Mouse (Mus musculus): ENCODE results near the gene 1700017N19Rik. TPM values are rescaled to one million over a fixed set of nuclear protein-coding genes. Genes with fewer than 3 reads are reported as not detected.

1700017N19Rik gene
- polyA plus RNA-seq, 1 experiment from 2014 or later, result 0.19 TPM

DNA sequence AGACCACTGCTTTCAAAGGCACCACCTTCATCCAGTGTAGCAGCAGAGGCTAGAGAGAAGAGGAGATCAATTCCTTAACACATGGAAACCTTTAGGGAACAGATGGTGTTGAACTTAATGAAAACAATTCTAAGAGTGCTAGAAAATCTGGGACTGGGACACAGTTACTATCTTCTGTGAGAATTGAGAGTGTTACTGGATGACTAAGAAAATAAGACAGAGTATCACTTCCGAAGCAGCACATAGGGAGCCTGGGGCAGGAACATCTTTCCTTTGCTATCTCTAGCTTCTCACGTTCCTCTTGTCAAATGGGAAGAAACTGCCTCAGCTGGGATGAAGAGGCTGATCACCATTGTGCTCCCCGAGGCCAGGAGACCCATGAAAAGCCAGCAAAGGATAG lies 52.6 kb downstream of the 1700017N19Rik start:
- no peak overlapping the region for H3K9ac ChIP-seq (ENCODE audit: low read depth, low read length)

GRCm38 (mm10) chr10:100645331-100645935 lies 55.1 kb downstream of the 1700017N19Rik start:
- WGBS, result 74% methylated on average over 4 of the region's 4 CpGs
- no peak for ATAC-seq
- Histone ChIP-seq H3K9me3 (ENCODE audit: control insufficient read depth, low read length) (no peaks in the 10 kb centered on the region), H3K27me3 (replicated peaks; ENCODE audit: control insufficient read depth, insufficient read depth, low read length) (no peaks in the 10 kb centered on the region), H3K4me3 (ENCODE audit: low read length) (no peak overlapping the region), H3K9ac (ENCODE audit: low read depth, low read length) (no peak overlapping the region), H3K36me3 (ENCODE audit: control insufficient read depth, insufficient read depth, low read length) (no peaks in the 10 kb centered on the region), H3K27ac (ENCODE audit: low read depth, low read length) (no peak overlapping the region), H3K4me2 (ENCODE audit: low read length) (no peak overlapping the region), H3K4me1 (ENCODE audit: control insufficient read depth, insufficient read depth, low read depth, low read length) (no peaks in the 10 kb centered on the region)

More for the DNA sequence above, 52.6 kb downstream of the 1700017N19Rik start:
- Histone ChIP-seq H3K27ac (ENCODE audit: low read depth, low read length) (no peak overlapping the region), H3K36me3 (ENCODE audit: control insufficient read depth, insufficient read depth, low read length) (no peaks in the 10 kb centered on the region), H3K9me3 (ENCODE audit: control insufficient read depth, low read length) (no peaks in the 10 kb centered on the region), H3K27me3 (replicated peaks; ENCODE audit: control insufficient read depth, insufficient read depth, low read length) (no peaks in the 10 kb centered on the region), H3K4me1 (ENCODE audit: control insufficient read depth, insufficient read depth, low read depth, low read length) (no peaks in the 10 kb centered on the region), H3K4me2 (ENCODE audit: low read length) (no peak overlapping the region), H3K4me3 (ENCODE audit: low read length) (no peak overlapping the region)
- no peak for ATAC-seq
- 73% methylated on average over 3 of the region's 3 CpGs for WGBS

DNA sequence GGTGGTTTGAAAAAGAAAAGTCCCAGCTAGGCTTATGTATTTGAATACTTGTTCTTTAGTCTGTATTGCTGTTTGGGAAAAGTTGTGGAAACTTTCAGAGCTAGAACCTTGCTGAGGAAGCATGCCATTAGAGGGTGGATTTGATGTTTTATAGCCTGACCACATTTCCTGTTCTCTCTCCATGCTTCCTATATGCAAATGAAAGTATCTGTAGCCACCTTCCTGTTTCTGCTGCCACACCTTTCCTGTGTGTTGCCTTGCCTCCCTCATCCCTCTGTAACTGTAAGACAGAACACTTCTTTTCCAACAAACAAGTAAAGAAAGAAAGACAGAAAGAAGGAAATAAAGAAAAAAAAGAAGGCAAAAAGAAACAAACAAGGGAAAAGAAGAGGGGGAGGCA lies 63.9 kb downstream of the 1700017N19Rik start:
- ATAC-seq, result no peak
- no peaks in the 10 kb centered on the region for H3K36me3 ChIP-seq (ENCODE audit: control insufficient read depth, insufficient read depth, low read length)

GRCm38 (mm10) chr10:100661970-100662590 lies 71.8 kb downstream of the 1700017N19Rik start:
- Histone ChIP-seq H3K4me3 (ENCODE audit: low read length) (no peak overlapping the region), H3K9ac (ENCODE audit: low read depth, low read length) (no peak overlapping the region), H3K36me3 (ENCODE audit: control insufficient read depth, insufficient read depth, low read length) (no peaks in the 10 kb centered on the region), H3K27me3 (replicated peaks; ENCODE audit: control insufficient read depth, insufficient read depth, low read length) (no peaks in the 10 kb centered on the region), H3K9me3 (ENCODE audit: control insufficient read depth, low read length) (no peaks in the 10 kb centered on the region), H3K4me1 (ENCODE audit: control insufficient read depth, insufficient read depth, low read depth, low read length) (no peaks in the 10 kb centered on the region), H3K27ac (ENCODE audit: low read depth, low read length) (no peak overlapping the region), H3K4me2 (ENCODE audit: low read length) (no peak overlapping the region)
- WGBS, result 41% methylated on average over 2 of the region's 2 CpGs
- ATAC-seq, result peak; percentile 87

More for the DNA sequence above, 63.9 kb downstream of the 1700017N19Rik start:
- no peak overlapping the region for H3K9ac ChIP-seq (ENCODE audit: low read depth, low read length)
- no peaks in the 10 kb centered on the region for H3K27me3 ChIP-seq (replicated peaks; ENCODE audit: control insufficient read depth, insufficient read depth, low read length)
- H3K4me2 ChIP-seq (ENCODE audit: low read length), result no peak overlapping the region
- no peak overlapping the region for H3K27ac ChIP-seq (ENCODE audit: low read depth, low read length)
- H3K4me3 ChIP-seq (ENCODE audit: low read length), result no peak overlapping the region
- no peaks in the 10 kb centered on the region for H3K4me1 ChIP-seq (ENCODE audit: control insufficient read depth, insufficient read depth, low read depth, low read length)
- no peaks in the 10 kb centered on the region for H3K9me3 ChIP-seq (ENCODE audit: control insufficient read depth, low read length)

Other genes starting within 250 kb of the 1700017N19Rik start
- gene Gm4302, start 249.6 kb upstream of the 1700017N19Rik start, polyA plus RNA-seq (2015; fragmentation: Nextera tagmentation; extraction: Ambion mirVana), result not detected in 2 replicates
- not detected in 2 replicates for gene Gm4303, start 244.5 kb upstream of the 1700017N19Rik start, polyA plus RNA-seq (2015; fragmentation: Nextera tagmentation; extraction: Ambion mirVana)
- not detected in 2 replicates for gene Gm4305, start 239.4 kb upstream of the 1700017N19Rik start, polyA plus RNA-seq (2015; fragmentation: Nextera tagmentation; extraction: Ambion mirVana)
- not detected in 2 replicates for gene Gm4307, start 229.1 kb upstream of the 1700017N19Rik start, polyA plus RNA-seq (2015; fragmentation: Nextera tagmentation; extraction: Ambion mirVana)
- not detected in 2 replicates for gene Gm4312, start 207.9 kb upstream of the 1700017N19Rik start, polyA plus RNA-seq (2015; fragmentation: Nextera tagmentation; extraction: Ambion mirVana)
- gene Tmtc3, start 103.1 kb upstream of the 1700017N19Rik start, polyA plus RNA-seq (2015; fragmentation: Nextera tagmentation; extraction: Ambion mirVana), result 9.0 and 11.3 TPM in 2 replicates
- gene Cep290, start 102.9 kb upstream of the 1700017N19Rik start, polyA plus RNA-seq (2015; fragmentation: Nextera tagmentation; extraction: Ambion mirVana), result 5.8 and 6.3 TPM in 2 replicates
- gene 4930430F08Rik, start 61 bp upstream of the 1700017N19Rik start, polyA plus RNA-seq (2015; fragmentation: Nextera tagmentation; extraction: Ambion mirVana), result 14.4 and 17.8 TPM in 2 replicates

All from hindbrain, embryonic 16.5 days (tissue).